Mouse (Mus musculus) brown adipose tissue, adult 24 weeks (tissue): ENCODE measurements around the gene Auts2. TPM values are rescaled to one million over a fixed set of nuclear protein-coding genes. Genes with fewer than 3 reads are reported as not detected.

Experiments used
- H3K27ac ChIP-seq: fragments of 200-500 bp; replicated peaks from 2 replicates; pipeline ENCODE4 v1.5.1; 2012; ENCODE audit warnings: low read depth, mild to moderate bottlenecking, low read length
- H3K4me1 ChIP-seq: fragments of 200-500 bp; 2 replicates; pipeline ENCODE4 v1.6.1; 2012; ENCODE audit warnings: low read length, mixed read lengths; ENCODE audit not compliant: control insufficient read depth, insufficient read depth, insufficient read length
- H3K4me3 ChIP-seq: fragments of 200-500 bp; 2 replicates; pipeline ENCODE4 v1.5.1; 2012; ENCODE audit warnings: low read depth, mild to moderate bottlenecking, low read length, moderate library complexity; ENCODE audit not compliant: insufficient read depth
- polyA plus RNA-seq: library from polyadenylated mRNA; stranded (reverse); fragments of >200 nt; gene quantifications from 2 replicates; pipeline ENCODE4 v1.2.4, GENCODE M21; 2012; ENCODE audit not compliant: missing spikeins, insufficient read depth, insufficient read length

Auts2 gene
- polyA plus RNA-seq, 1 experiment = 2.4 TPM

DNA sequence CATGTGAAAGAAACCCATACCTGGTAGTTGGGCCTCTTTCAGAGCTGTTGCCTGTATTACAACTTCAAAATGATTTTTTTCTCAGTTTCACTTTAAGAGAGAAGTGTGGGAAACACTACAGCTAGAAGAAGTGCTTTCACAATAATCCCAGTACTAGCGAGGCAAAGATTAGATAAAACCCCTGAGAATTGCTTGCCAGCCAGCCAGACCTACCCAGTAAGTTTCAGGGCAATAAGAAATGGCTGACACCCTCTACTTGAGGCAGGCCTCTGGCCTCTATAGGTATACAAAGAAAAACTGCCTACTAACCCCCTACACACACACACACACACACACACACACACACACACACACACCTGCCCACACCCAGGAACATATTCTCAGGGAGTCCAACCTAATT, 630.2 kb downstream of the Auts2 start:
- Histone ChIP-seq H3K4me1 (peaks cover 2% of the 10 kb centered on the region; the same call in 1 of the 2 replicates), H3K27ac (no peak overlapping the region), H3K4me3 (no peak overlapping the region)

DNA sequence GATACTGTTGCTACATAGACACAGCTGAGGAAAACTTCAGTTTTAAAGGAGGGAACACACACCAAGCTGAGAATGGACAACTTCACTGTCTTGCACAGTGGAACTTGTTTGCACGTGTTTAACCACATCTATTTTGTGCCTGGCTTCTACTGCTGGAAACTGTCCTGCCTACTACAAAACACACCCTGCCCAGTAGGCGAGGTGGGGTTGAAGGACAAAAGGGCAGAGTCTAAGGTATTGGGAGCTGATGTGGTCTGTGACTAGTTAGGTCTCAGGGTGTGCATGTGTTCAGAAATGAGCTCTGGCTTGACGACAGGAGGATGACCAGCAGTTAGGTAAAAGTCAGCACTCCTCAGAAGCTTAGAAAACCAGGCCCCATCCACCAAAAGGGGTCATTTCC, 636.8 kb downstream of the Auts2 start:
- Histone ChIP-seq H3K27ac (no peak overlapping the region), H3K4me3 (no peak overlapping the region), H3K4me1 (no peaks in the 10 kb centered on the region)

DNA sequence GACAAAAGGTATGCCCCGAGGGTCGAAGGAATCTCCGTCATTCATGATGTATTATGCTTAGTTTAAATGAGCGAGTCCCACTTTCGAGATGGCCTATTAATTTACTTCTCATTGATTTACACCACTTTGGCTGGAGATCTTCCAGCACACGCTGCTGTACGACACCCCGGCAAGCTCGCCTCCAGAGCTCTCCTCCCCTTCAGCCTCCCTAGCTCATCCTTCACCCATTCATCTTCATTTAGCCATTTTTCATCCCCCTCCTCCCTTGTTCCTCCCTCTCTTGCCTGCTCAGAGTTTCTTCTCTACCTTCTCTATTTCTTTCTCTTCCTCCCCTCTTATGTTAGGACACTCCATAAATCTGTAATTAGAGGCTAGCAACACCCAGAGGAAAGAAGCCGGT, 638.7 kb downstream of the Auts2 start:
- Histone ChIP-seq H3K4me1 (no peaks in the 10 kb centered on the region), H3K4me3 (no peak overlapping the region), H3K27ac (no peak overlapping the region)

DNA sequence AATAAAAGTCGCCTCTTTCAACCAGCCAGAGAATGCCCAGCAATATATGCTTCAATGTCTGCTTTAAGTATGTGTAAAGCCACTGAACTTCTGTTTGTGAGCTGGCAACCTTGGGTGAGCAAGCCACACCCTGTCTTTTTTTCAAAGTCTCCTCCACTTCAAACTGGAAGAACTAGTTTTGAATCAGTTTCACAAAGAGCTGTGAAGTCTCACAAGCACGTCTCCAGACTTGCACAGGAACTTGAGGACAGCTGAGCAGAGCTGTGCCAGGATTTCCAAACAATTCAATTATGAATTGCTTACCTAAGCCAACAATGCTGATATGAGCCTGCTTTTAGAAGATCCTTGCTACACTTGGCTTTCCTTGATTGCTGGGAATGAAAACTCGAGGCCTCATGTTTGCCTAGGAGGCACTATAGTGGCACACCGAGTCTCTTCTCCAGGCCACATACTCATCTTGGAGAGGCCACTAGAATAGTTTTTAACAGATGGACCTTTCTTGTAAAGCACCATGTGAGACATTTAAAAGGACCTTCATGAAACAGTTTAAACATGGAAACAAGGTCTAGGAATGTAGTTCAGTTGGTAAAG, 645.0 kb downstream of the Auts2 start:
- H3K4me1 ChIP-seq = 0 out of 2 replicates have a peak, but pooled peaks cover 2% of the 10 kb centered on the region
- H3K27ac ChIP-seq = no peak overlapping the region
- no peak overlapping the region for H3K4me3 ChIP-seq

DNA sequence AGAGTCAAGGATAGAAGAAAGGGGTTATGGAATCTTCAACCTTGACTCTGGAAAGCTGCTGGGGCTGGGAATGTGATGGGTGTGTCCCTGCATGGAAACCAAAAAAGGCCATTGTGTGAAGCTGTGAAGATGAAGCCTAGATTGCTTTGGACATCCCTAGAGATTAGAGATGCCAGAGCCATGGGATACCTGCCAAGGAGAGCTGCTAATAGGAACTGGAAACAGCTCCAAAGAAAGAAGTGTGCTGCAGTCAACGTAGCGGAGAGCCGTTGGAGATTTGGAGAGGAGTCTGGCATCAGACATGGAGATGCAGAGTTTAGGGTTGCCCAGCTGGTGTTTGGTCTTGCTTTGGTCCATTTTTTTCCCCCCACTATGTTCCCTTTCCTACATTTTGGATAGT, 656.5 kb downstream of the Auts2 start:
- H3K4me3 ChIP-seq = no peak overlapping the region

DNA sequence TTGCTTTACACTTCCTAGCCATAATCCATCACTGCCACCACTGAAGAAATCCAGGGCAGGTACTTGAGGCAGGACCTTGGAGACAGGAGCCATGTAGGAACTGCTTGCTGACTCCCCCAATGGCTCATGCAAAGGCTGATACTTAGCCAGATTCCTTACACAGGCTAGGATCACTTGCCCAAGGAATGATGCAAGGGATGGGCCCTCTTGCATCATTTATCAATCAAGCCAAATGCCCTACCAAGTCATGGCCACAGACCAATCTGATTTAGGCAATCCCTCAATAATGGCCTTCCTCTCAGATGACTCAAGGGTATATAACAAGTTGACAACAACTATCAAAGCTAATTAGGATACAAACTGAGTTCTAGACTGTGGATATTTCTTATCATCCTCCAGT, 666.6 kb downstream of the Auts2 start:
- no peak overlapping the region for H3K27ac ChIP-seq
- no peak overlapping the region for H3K4me3 ChIP-seq
- no peaks in the 10 kb centered on the region for H3K4me1 ChIP-seq

More for the DNA sequence above, 656.5 kb downstream of the Auts2 start:
- H3K4me1 ChIP-seq = no peaks in the 10 kb centered on the region
- H3K27ac ChIP-seq = no peak overlapping the region

DNA sequence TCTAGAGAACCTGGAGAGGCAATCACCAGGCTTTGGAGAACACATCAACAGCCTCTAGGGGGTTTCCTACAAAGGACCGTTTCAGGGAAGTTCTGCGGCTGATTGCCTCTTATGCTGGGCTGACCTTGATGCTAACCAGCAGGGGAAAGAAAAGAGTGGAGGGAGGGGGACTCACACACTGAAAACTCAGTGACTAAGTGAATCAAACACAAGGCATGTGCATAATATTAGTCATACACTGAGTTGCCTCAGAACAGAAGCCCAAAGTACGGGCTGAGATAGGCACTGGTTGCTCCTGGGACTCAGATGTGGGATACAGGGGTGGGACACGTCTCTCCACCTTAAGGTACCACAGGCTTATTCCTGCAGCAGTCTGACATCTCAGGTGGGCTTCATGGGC, 667.2 kb downstream of the Auts2 start:
- no peak overlapping the region for H3K4me3 ChIP-seq
- H3K27ac ChIP-seq = no peak overlapping the region
- H3K4me1 ChIP-seq = no peaks in the 10 kb centered on the region

DNA sequence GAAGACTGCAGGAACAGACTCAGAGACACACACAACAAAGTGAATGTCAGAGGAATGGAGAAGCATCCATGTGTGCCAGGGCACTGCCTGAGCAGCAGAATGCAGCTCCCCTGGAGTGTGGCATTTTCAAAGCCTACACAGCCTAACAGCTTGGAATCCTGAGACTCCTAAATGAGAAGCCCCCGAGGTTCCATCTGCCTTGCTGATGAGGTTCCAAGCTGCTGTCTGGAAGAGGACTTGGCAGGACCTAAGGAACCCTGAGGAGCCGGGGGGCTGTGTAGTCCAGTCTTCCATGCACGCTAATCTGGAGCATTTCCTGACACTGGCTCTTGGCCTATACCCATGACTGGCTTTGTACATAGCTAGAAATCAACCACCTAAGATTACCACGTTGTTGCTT, 670.0 kb downstream of the Auts2 start:
- H3K27ac ChIP-seq = no peak overlapping the region
- H3K4me1 ChIP-seq = no peaks in the 10 kb centered on the region
- H3K4me3 ChIP-seq = no peak overlapping the region

DNA sequence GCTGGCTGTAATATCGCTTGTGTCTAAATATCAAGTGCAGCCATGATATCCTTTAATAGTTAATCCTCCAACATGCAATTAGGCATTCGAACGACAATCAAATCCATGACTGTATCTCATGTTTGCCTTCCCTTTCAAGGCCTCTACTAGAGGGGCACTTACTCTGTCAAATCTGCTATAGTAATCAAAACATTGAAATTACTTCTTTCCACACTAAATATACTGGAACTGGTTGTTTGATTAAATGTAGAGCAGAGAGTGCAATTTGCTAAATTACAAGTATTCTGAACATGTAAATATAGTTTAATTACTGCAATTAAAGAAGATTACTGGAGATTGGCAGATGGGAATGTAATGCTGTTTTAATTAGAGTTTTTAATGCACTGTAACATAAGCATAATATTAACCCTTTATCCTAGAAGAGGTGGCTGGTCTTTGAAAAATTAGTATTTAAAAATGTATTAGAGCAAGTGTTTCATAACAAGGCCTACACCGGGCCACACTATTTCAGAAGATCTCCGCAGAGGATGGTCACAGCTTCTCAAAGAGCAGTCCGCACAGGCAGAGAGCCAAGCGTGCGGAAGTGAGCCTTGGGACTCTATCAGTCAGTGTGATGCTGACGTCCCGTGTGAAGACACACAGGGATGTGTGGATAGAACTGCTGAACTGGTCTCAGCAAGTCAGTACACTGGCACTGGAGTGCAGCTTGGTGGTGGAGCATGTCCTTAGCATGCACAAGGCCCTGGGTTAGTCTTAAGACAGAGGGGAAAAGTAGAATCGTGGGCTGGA, 673.2 kb downstream of the Auts2 start:
- Histone ChIP-seq H3K4me1 (no peaks in the 10 kb centered on the region), H3K27ac (no peak overlapping the region), H3K4me3 (no peak overlapping the region)

DNA sequence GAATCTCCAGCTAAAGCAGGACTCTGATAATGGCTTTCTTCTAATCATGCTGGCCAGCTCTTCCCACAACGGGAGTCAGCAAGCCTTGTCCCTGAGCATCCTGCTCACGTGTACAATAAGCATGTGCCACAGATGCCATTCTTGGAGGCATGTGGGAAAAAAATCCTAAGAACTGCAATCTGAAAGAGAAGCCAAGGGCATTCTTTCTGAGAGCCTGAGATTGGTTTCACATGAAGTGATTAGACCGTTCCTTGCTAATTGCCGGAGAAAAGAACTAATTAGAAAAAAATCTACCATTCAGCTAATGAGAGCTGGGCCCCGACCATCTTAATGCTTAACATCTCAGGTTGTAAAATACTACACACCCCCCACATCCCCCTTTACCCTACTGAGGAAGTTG, 677.9 kb downstream of the Auts2 start:
- Histone ChIP-seq H3K4me3 (no peak overlapping the region), H3K4me1 (no peaks in the 10 kb centered on the region; the same call in 1 of the 2 replicates), H3K27ac (no peak overlapping the region)

DNA sequence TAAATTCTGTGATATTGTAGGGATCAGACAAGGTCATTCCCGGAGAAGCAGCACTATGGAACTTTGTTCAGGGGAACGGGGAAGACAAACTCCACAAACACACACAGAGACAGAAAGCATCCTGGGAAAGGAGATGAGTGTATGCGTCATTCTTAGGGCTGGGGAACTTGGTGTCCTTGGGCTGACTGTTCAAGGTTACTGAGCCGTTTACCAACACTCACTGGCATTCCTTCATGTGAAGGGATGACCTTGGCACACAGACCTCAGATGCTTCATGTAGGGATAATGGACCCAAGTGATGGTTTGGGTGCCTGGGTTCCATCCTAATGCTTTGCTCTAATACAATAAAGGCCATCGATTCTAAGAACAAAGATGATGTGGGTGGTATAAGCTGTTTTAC, 685.2 kb downstream of the Auts2 start:
- Histone ChIP-seq H3K4me3 (no peak overlapping the region), H3K4me1 (peaks cover 4% of the 10 kb centered on the region; the same call in 1 of the 2 replicates), H3K27ac (no peak overlapping the region)

DNA sequence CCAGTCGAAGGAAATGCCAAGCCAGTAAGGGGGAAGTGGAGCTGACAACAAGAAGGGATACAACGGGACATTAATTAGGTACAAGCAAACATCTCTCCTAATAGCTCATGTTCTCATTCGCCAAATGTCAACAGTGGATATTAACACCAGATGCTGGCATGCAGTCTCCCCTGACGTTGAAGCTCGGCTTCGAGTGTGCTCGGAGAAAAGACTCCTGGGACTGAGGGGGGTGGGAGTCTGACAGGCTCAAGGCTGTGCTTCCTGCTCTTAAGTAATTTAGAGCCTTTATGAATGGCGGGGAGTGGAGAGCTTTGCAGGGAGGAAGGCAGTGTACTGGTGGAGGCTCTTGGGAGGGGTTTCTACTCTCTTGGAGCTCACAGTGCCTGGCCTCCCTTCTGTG, 687.8 kb downstream of the Auts2 start:
- Histone ChIP-seq H3K27ac (no peak overlapping the region), H3K4me3 (no peak overlapping the region), H3K4me1 (peaks cover 4% of the 10 kb centered on the region; the same call in 1 of the 2 replicates)

DNA sequence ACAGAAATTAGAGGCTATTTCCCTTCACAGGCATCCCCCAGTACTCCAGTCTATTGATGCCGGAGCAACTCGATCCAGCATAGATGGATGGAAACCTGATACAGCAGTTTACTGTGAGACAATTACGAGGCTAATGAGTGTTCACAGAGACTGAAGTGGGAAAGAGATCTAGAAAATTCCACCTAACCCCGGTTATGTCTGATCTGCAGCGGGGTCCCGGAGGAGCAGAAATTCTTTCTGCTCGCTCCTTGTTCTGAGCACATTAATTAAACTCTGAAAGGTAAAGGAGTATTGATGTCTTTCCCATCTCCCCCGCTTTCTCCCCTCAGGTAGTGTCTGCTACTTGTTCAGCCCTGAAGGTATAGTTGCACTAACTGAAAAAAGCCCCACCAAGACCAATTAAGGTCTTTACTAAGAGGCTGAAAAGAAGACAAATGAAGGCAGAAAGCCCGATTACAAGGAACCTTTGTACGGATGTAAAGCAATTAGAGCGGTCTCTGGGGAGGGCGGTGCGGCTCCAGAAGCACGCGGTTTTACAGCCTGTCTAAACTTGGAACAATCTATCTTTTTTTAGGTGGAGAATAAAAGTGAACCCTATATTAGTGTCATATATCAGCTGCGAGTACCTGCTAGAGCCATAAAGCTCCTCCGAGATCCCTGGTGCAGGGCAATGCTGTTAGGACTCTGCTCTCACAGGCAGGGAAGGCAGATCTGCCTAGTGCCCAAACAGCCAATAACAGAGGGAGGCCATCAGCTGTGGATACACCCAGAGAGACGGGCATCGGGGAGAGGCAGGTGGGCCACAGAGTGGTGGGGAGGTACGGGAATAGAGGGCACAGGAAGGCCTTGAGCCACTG, 691.3 kb downstream of the Auts2 start:
- H3K4me3 ChIP-seq = no peak overlapping the region
- H3K4me1 ChIP-seq = peaks cover 4% of the 10 kb centered on the region; the same call in 1 of the 2 replicates
- H3K27ac ChIP-seq = no peak overlapping the region

DNA sequence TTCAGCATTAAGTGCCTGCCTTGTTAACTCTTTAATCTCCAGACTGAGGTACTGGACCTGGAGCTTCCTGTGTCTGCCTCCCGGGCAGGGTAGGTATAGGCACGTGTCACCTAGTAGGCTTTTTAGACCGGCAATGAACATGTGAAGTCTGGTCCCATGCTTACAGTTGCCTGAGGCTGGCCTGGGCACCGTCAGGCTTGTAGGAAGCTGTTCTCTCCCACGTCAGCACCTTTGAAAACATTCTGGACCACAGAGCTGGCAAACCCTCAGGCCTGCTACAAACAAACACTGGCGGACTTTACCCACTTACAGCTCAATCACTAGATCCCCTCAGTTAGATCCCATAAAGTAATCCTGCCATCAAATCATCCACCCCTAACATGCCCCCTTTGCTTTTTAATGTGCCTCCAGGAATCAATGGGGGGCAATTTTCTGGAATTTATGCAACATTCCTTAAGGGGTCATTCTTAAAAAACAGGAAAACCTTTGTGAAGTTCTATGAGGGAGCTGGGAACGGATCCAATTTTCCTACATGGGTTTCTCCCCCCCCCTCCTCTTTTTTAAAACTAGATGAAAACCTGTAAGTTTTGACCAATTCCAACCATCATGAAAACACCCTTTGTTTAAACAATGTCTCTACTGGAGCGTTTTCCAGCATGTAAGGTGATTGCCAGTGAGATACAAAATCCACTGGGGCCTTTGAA, 692.4 kb downstream of the Auts2 start:
- Histone ChIP-seq H3K4me1 (peaks cover 4% of the 10 kb centered on the region; the same call in 1 of the 2 replicates), H3K27ac (no peak overlapping the region), H3K4me3 (no peak overlapping the region)

DNA sequence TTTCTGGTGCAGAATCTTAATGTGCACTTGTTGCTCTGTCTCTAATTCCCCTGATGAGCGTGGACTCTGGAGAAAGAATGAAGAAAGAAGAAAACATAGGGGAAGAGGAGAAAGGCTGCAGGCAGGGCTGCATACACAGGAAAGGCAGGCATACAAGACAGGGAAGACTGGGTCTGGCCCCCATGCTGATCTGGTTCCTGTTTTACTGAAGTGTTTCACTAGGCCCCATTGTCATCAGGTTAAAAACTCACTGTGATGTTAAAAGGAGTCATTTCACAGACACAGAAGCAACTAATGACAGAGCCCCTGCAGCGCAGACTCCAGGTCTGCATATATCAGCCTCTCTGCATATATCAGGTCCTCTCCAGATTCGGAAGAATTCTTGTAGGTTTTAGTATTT, 693.5 kb downstream of the Auts2 start:
- Histone ChIP-seq H3K4me3 (no peak overlapping the region), H3K4me1 (no peaks in the 10 kb centered on the region; the same call in 1 of the 2 replicates), H3K27ac (no peak overlapping the region)
